Mouse (Mus musculus) retina, embryonic 14.5 days (tissue): Measurements from ENCODE around the gene Nrxn3.

ENCODE experiments used
- DNase-seq: peaks from one replicate; pipeline ENCODE4 v3.0.0-alpha.2; 2015; ENCODE audit warnings: low spot score

The Nrxn3 gene

GRCm38 (mm10) chr12:89331474-89332263 lies 609.0 kb downstream of the Nrxn3 start:
- peak; percentile 22 for DNase-seq

GRCm38 (mm10) chr12:89333486-89333885 lies 610.8 kb downstream of the Nrxn3 start:
- DNase-seq: no peak

GRCm38 (mm10) chr12:89364850-89365249 lies 642.2 kb downstream of the Nrxn3 start:
- DNase-seq: no peak

GRCm38 (mm10) chr12:89369939-89370338 lies 647.3 kb downstream of the Nrxn3 start:
- no peak for DNase-seq

GRCm38 (mm10) chr12:89376600-89376999 lies 653.9 kb downstream of the Nrxn3 start:
- DNase-seq: no peak

- no peak for DNase-seq
These were observed 654.5 kb downstream of the Nrxn3 start for GRCm38 (mm10) chr12:89377051-89377643.

GRCm38 (mm10) chr12:89377687-89378086 lies 655.0 kb downstream of the Nrxn3 start:
- DNase-seq: no peak

- DNase-seq: peak; percentile 66
These were observed 660.6 kb downstream of the Nrxn3 start for GRCm38 (mm10) chr12:89383254-89383653.

- peak; percentile 67 for DNase-seq
These were observed 672.6 kb downstream of the Nrxn3 start for GRCm38 (mm10) chr12:89395121-89395792.

- no peak for DNase-seq
These were observed 713.8 kb downstream of the Nrxn3 start for GRCm38 (mm10) chr12:89436519-89436918.

GRCm38 (mm10) chr12:89442323-89443038 lies 719.8 kb downstream of the Nrxn3 start:
- no peak for DNase-seq

GRCm38 (mm10) chr12:89450667-89451298 lies 728.1 kb downstream of the Nrxn3 start:
- DNase-seq: peak; percentile 82

- DNase-seq: no peak
These were observed 747.5 kb downstream of the Nrxn3 start for GRCm38 (mm10) chr12:89470226-89470625.

GRCm38 (mm10) chr12:89471289-89471688 lies 748.6 kb downstream of the Nrxn3 start:
- no peak for DNase-seq

GRCm38 (mm10) chr12:89471874-89472273 lies 749.2 kb downstream of the Nrxn3 start:
- DNase-seq: no peak

GRCm38 (mm10) chr12:89479096-89479495 lies 756.4 kb downstream of the Nrxn3 start:
- peak; percentile 81 for DNase-seq

- no peak for DNase-seq
These were observed 759.5 kb downstream of the Nrxn3 start for GRCm38 (mm10) chr12:89482223-89482622.

GRCm38 (mm10) chr12:89504026-89504425 lies 781.4 kb downstream of the Nrxn3 start:
- DNase-seq: no peak

GRCm38 (mm10) chr12:89505121-89505764 lies 782.6 kb downstream of the Nrxn3 start:
- peak; percentile 85 for DNase-seq

- no peak for DNase-seq
These were observed 786.3 kb downstream of the Nrxn3 start for GRCm38 (mm10) chr12:89508970-89509369.

- peak; percentile 83 for DNase-seq
These were observed 791.1 kb downstream of the Nrxn3 start for GRCm38 (mm10) chr12:89513759-89514158.
